Mouse (Mus musculus) heart, postnatal 0 days (tissue): Measurements from ENCODE around the gene Rcc2.

Experiments
- CTCF ChIP-seq: IDR thresholded peaks from 2 replicates; pipeline ENCODE4 v1.5.1; 2016; ENCODE audit warnings: antibody characterized with exemption, control low read depth, low read depth
- EP300 ChIP-seq: IDR thresholded peaks from 2 replicates; pipeline ENCODE4 v1.6.1; 2016; ENCODE audit warnings: antibody characterized with exemption, low read depth

- TF ChIP-seq CTCF (no peak), EP300 (no peak)
Observed at GRCm38 (mm10) chr4:140695146-140695545, 5.2 kb upstream of the Rcc2 start.
